Mouse (Mus musculus) midbrain, embryonic 11.5 days (tissue): Measurements from ENCODE around the gene Mthfd1l. TPM values are rescaled to one million over a fixed set of nuclear protein-coding genes. Genes with fewer than 3 reads are reported as not detected.
"Not testable (repeated sequence)": the region's sequence is repeated elsewhere in the genome, so short reads cannot be mapped to it uniquely, and the experiment has no call there.

Experiments
- ATAC-seq: fragments of 200-750 bp; cut with Nextera tagmentation; 2 replicates; pipeline ENCODE4 v1.8.0; 2017; ENCODE audit warnings: moderate TSS enrichment, moderate library complexity; ENCODE audit not compliant: low FRiP score
- DNase-seq: peaks from one replicate; pipeline ENCODE4 v3.0.0; 2015; ENCODE audit warnings: low spot score; ENCODE audit errors: missing footprints
- H3K27ac ChIP-seq: fragments of 300-500 bp; sonication (generic); 2 replicates; pipeline ENCODE4 v1.5.1; 2014; ENCODE audit warnings: low read depth, low read length
- H3K27me3 ChIP-seq: fragments of 300-500 bp; sonication (generic); 2 replicates; pipeline ENCODE4 v1.6.1; 2014; ENCODE audit warnings: mild to moderate bottlenecking, low read length, moderate library complexity, mixed read lengths; ENCODE audit not compliant: control insufficient read depth, insufficient read depth
- H3K36me3 ChIP-seq: fragments of 300-500 bp; sonication (generic); 2 replicates; pipeline ENCODE4 v1.6.1; 2014; ENCODE audit warnings: mild to moderate bottlenecking, low read length, moderate library complexity, mixed read lengths; ENCODE audit not compliant: control insufficient read depth, insufficient read depth
- H3K4me1 ChIP-seq: fragments of 300-500 bp; sonication (generic); 2 replicates; pipeline ENCODE4 v1.6.1; 2014; ENCODE audit warnings: low read length; ENCODE audit not compliant: control insufficient read depth, insufficient read depth
- H3K4me2 ChIP-seq: fragments of 300-500 bp; sonication (generic); 2 replicates; pipeline ENCODE4 v1.6.1; 2014; ENCODE audit warnings: mild to moderate bottlenecking, moderate library complexity
- H3K4me3 ChIP-seq: fragments of 300-500 bp; sonication (generic); 2 replicates; pipeline ENCODE4 v1.5.1; 2014; ENCODE audit warnings: low read depth, low read length
- H3K9ac ChIP-seq: fragments of 300-500 bp; sonication (generic); 2 replicates; pipeline ENCODE4 v1.6.1; 2014; ENCODE audit warnings: low read length
- H3K9me3 ChIP-seq: fragments of 300-500 bp; sonication (generic); 2 replicates; pipeline ENCODE4 v1.6.1; 2016; ENCODE audit warnings: low read length; ENCODE audit not compliant: control insufficient read depth
- WGBS: fragments of 180-500 bp; shearing (Covaris S2); extraction: QIAGEN DNeasy Blood & Tissue Kit; methylation state at CpG from one replicate; pipeline ENCODE4 v1.1.7; 2014; 5-methylcytosine and 5-hydroxymethylcytosine counted together
- polyA plus RNA-seq: library from polyadenylated mRNA; unstranded; fragments of >200 nt; fragmentation: Nextera tagmentation; extraction: Ambion mirVana; gene quantifications from 2 replicates; pipeline ENCODE4 v1.2.1, GENCODE M21; 2014

Mthfd1l gene
- polyA plus RNA-seq, 1 experiment from 2014 or later = 15.4 TPM

GRCm38 (mm10) chr10:4063537-4063936 lies 90.6 kb downstream of the Mthfd1l start:
- ATAC-seq (no peak), DNase-seq (no peak)
- H3K4me1 ChIP-seq = no peaks in the 10 kb centered on the region
- H3K27me3 ChIP-seq = no peaks in the 10 kb centered on the region
- WGBS = 88% methylated on average over 4 of the region's 4 CpGs
- H3K9me3 ChIP-seq = no peaks in the 10 kb centered on the region
- H3K4me2 ChIP-seq = no peak overlapping the region
- H3K36me3 ChIP-seq = no peaks in the 10 kb centered on the region
- H3K9ac ChIP-seq = no peak overlapping the region
- no peak overlapping the region for H3K27ac ChIP-seq
- H3K4me3 ChIP-seq = no peak overlapping the region

GRCm38 (mm10) chr10:4065295-4066084 lies 92.6 kb downstream of the Mthfd1l start:
- Histone ChIP-seq H3K27ac (no peak overlapping the region), H3K4me1 (no peaks in the 10 kb centered on the region), H3K4me2 (no peak overlapping the region), H3K27me3 (no peaks in the 10 kb centered on the region), H3K36me3 (no peaks in the 10 kb centered on the region), H3K9me3 (no peaks in the 10 kb centered on the region), H3K9ac (no peak overlapping the region), H3K4me3 (no peak overlapping the region)
- no peak for ATAC-seq
- no peak for DNase-seq
- WGBS = 83% methylated on average over 15 of the region's 15 CpGs

GRCm38 (mm10) chr10:4069258-4069826 lies 96.4 kb downstream of the Mthfd1l start:
- H3K27ac ChIP-seq = no peak overlapping the region
- 88% methylated on average over 7 of the region's 7 CpGs for WGBS
- no peak overlapping the region for H3K4me2 ChIP-seq
- no peak overlapping the region for H3K4me3 ChIP-seq
- no peaks in the 10 kb centered on the region for H3K27me3 ChIP-seq
- H3K36me3 ChIP-seq = no peaks in the 10 kb centered on the region
- H3K9ac ChIP-seq = no peak overlapping the region
- DNase-seq (no peak), ATAC-seq (no peak)
- no peaks in the 10 kb centered on the region for H3K4me1 ChIP-seq
- no peaks in the 10 kb centered on the region for H3K9me3 ChIP-seq

GRCm38 (mm10) chr10:4070061-4070460 lies 97.1 kb downstream of the Mthfd1l start:
- no peak overlapping the region for H3K4me3 ChIP-seq
- H3K9ac ChIP-seq = no peak overlapping the region
- H3K27me3 ChIP-seq = no peaks in the 10 kb centered on the region
- no peak overlapping the region for H3K27ac ChIP-seq
- H3K4me1 ChIP-seq = no peaks in the 10 kb centered on the region
- ATAC-seq (no peak), DNase-seq (no peak)
- H3K9me3 ChIP-seq = no peaks in the 10 kb centered on the region
- H3K36me3 ChIP-seq = no peaks in the 10 kb centered on the region
- WGBS = 97% methylated on average over 7 of the region's 7 CpGs
- H3K4me2 ChIP-seq = no peak overlapping the region

- no peak for ATAC-seq
- Histone ChIP-seq H3K4me2 (no peak overlapping the region), H3K27ac (no peak overlapping the region), H3K4me1 (no peaks in the 10 kb centered on the region), H3K36me3 (no peaks in the 10 kb centered on the region), H3K27me3 (no peaks in the 10 kb centered on the region), H3K4me3 (no peak overlapping the region), H3K9me3 (no peaks in the 10 kb centered on the region), H3K9ac (no peak overlapping the region)
- no peak for DNase-seq
- 90% methylated on average over 8 of the region's 8 CpGs for WGBS
Measured at GRCm38 (mm10) chr10:4071069-4071844, 98.3 kb downstream of the Mthfd1l start.

- Histone ChIP-seq H3K4me1 (no peaks in the 10 kb centered on the region), H3K36me3 (no peaks in the 10 kb centered on the region), H3K9me3 (no peaks in the 10 kb centered on the region), H3K27me3 (no peaks in the 10 kb centered on the region), H3K4me2 (no peak overlapping the region), H3K9ac (no peak overlapping the region), H3K4me3 (no peak overlapping the region), H3K27ac (no peak overlapping the region)
- 86% methylated on average over 6 of the region's 6 CpGs for WGBS
- ATAC-seq (no peak), DNase-seq (no peak)
Measured at GRCm38 (mm10) chr10:4071845-4072345, 99.0 kb downstream of the Mthfd1l start.

GRCm38 (mm10) chr10:4072491-4072890 lies 99.6 kb downstream of the Mthfd1l start:
- not testable (repeated sequence) for H3K4me2 ChIP-seq, H3K36me3 ChIP-seq, H3K4me3 ChIP-seq, H3K4me1 ChIP-seq, H3K27me3 ChIP-seq, DNase-seq, ATAC-seq, H3K27ac ChIP-seq, H3K9me3 ChIP-seq, H3K9ac ChIP-seq
- 81% methylated on average over 4 of the region's 4 CpGs for WGBS

GRCm38 (mm10) chr10:4078220-4078840 lies 105.4 kb downstream of the Mthfd1l start:
- whole genome bisulfite sequencing = 92% methylated on average over 9 of the region's 9 CpGs
- Histone ChIP-seq H3K9ac (no peak overlapping the region), H3K9me3 (no peaks in the 10 kb centered on the region), H3K27ac (no peak overlapping the region), H3K4me1 (no peaks in the 10 kb centered on the region), H3K36me3 (no peaks in the 10 kb centered on the region), H3K4me2 (no peak overlapping the region), H3K4me3 (no peak overlapping the region), H3K27me3 (no peaks in the 10 kb centered on the region)
- ATAC-seq = no peak
- no peak for DNase-seq
